Mouse (Mus musculus): ENCODE results near the gene Tmem117. TPM values are rescaled to one million over a fixed set of nuclear protein-coding genes. Genes with fewer than 3 reads are reported as not detected.

Tmem117 gene
- polyA plus RNA-seq, 1 experiment from 2014 or later: 8.0 TPM

DNA sequence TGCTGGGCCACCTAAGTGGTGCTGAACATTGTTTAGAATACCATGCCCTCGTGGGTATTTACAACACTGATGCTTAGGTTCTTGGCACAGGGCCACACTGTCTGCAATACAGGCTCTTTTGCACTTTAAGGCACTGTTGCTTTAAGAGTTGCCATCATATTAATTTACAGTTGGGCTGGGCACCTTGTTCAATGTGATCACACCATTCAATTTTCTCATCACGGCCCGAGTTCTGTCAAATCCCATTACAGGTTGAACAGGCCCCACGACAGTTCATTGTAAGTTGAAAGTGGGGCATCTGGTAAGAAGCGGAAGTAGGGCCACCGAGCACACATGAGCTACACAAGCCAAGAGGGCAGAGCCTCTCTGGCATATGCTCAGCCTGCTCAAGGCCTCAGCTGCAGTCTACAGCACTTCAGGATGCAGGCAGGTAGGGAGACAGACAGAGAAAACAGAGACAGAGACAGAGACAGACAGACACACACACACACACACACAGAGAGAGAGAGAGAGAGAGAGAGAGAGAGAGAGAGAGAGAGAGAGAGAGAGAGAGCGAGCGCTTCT lies 478.3 kb downstream of the Tmem117 start:
- H3K36me3 ChIP-seq: no peaks in the 10 kb centered on the region
- no peak for ATAC-seq (ENCODE audit: insufficient number of reproducible peaks, low FRiP score, low TSS enrichment, low read depth)
- no peaks in the 10 kb centered on the region for H3K9me3 ChIP-seq (replicated peaks)
- no peak overlapping the region for H3K4me2 ChIP-seq (replicated peaks)
- H3K27ac ChIP-seq (replicated peaks): no peak overlapping the region
- no peaks in the 10 kb centered on the region for H3K27me3 ChIP-seq
- no peaks in the 10 kb centered on the region for H3K4me1 ChIP-seq
- 65% methylated on average over 8 of the region's 8 CpGs for WGBS
- H3K9ac ChIP-seq: no peak overlapping the region
- H3K4me3 ChIP-seq (replicated peaks): no peak overlapping the region

DNA sequence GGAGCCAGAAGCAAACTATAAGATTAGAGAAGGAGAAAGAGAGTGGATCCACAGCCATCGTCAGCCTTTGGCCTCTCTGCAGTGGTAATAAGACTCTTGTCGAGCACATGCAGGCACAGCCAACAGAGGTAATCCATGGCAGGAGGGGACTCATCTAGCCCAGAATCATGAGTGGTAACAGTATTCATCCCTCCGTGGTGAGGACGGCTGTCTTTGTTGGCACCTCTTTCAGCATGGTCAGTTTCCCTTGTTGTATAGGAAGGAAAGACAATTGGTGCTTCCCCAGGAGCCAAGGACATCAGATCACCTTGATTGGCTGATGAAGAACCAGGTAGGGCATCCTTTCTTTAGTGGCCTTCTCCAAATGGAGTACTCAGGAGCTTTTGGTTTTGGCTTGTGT lies 479.6 kb downstream of the Tmem117 start:
- Histone ChIP-seq H3K4me3 (replicated peaks) (no peak overlapping the region), H3K9ac (no peak overlapping the region), H3K36me3 (no peaks in the 10 kb centered on the region), H3K4me1 (no peaks in the 10 kb centered on the region), H3K27me3 (no peaks in the 10 kb centered on the region), H3K9me3 (replicated peaks) (no peaks in the 10 kb centered on the region), H3K27ac (replicated peaks) (no peak overlapping the region), H3K4me2 (replicated peaks) (no peak overlapping the region)
- WGBS: 83% methylated on average over 4 of the region's 4 CpGs
- ATAC-seq (ENCODE audit: insufficient number of reproducible peaks, low FRiP score, low TSS enrichment, low read depth): no peak

DNA sequence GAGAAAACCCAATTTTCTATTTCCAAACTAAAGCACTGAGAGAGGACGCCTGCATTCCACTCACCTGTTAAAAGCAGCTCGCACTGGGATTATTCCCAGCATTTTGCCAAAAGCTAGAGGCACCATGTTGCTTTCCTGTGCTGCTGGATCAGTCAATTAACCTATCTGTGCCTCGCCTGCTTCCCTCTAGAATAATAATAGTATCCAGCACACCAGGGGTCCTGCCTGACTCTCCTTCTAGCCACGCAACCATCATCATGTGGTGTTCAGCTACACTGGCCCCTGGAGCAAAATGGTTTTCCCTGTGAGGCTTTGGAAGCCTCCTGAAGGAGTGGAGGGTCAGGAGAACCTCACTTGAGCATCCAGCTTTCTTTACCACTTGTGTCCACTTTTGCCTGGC lies 502.4 kb downstream of the Tmem117 start:
- Histone ChIP-seq H3K4me2 (replicated peaks) (no peak overlapping the region), H3K4me3 (replicated peaks) (no peak overlapping the region), H3K9me3 (replicated peaks) (no peaks in the 10 kb centered on the region), H3K4me1 (no peaks in the 10 kb centered on the region), H3K27me3 (no peaks in the 10 kb centered on the region), H3K36me3 (no peaks in the 10 kb centered on the region), H3K9ac (no peak overlapping the region), H3K27ac (replicated peaks) (no peak overlapping the region)
- 67% methylated on average over 4 of the region's 4 CpGs for WGBS
- no peak for ATAC-seq (ENCODE audit: insufficient number of reproducible peaks, low FRiP score, low TSS enrichment, low read depth)

DNA sequence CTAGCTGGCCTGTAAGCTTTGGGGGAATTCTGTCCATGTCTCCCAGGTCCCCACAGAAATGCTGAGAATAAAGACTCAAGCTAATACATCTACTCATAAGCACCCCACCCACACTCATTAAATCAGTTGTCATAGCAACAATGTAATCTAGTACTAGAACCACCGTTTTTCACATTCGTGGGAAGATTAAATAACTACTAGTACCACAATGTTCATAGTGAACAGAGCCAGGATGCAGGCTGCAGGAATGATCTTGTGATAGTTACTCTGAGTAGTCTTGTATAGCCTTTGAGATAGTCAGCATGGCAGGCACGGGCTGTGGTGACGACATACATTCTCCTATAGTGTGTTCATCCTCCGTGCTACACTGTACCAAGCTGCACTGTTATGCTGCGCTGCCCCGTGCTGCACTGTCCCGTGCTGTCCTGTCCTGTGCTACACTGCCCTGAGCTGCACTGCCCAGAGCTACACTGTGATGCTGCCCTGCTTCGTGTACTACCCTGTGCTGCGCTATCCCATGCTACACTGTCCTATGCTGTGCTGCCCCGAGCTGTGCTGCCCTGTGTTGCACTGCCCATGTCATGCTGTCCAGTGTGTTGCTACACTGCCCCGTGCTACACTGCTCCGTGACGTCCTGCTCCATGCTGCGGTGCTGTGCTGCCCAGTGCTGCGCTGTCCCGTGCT lies 507.0 kb downstream of the Tmem117 start:
- H3K4me3 ChIP-seq (replicated peaks): no peak overlapping the region
- no peaks in the 10 kb centered on the region for H3K36me3 ChIP-seq
- no peaks in the 10 kb centered on the region for H3K4me1 ChIP-seq
- H3K27ac ChIP-seq (replicated peaks): no peak overlapping the region
- H3K9ac ChIP-seq: no peak overlapping the region
- no peaks in the 10 kb centered on the region for H3K27me3 ChIP-seq
- 89% methylated on average over 17 of the region's 17 CpGs for WGBS
- peak; percentile 43 for ATAC-seq (ENCODE audit: insufficient number of reproducible peaks, low FRiP score, low TSS enrichment, low read depth)
- no peaks in the 10 kb centered on the region for H3K9me3 ChIP-seq (replicated peaks)
- no peak overlapping the region for H3K4me2 ChIP-seq (replicated peaks)

DNA sequence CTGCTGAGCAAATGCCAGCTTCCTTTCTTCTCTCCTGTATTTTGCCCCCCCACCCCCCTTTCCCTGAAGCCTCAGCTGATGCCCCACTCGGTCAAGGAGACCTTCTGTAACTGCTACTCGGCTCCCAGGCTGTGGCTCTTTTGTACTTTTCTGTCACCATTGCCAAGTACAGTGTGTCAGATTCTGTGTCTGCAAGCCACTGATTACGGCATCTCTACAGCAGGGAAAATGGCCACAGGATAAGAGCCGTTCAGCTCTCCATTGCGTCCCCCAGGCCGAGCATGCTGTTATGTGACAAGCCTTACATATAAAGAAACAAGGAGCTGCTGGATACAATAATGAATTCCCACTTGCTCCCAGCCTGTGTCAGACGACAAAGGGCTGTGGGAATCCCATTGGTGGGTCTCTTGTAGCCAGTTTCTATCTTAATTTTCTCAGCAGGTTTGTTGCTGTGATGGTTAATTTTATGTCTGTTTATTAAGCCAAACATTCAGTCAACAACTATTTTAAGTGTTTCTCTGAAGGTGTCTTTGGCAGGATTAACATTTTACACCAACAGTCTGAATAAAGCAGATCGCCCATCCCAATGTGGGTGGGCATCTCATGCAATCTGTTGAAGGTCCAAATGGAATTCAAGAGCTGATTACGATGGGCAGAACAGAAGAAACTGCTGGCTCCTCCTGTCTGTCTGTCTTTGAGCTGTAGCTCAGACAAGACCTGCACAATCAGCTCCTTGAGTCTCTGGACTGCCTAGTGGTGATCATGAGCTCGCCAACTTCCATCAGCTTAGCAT lies 508.2 kb downstream of the Tmem117 start:
- no peak for ATAC-seq (ENCODE audit: insufficient number of reproducible peaks, low FRiP score, low TSS enrichment, low read depth)
- no peaks in the 10 kb centered on the region for H3K27me3 ChIP-seq
- H3K27ac ChIP-seq (replicated peaks): no peak overlapping the region
- H3K4me3 ChIP-seq (replicated peaks): no peak overlapping the region
- H3K9ac ChIP-seq: no peak overlapping the region
- H3K4me1 ChIP-seq: no peaks in the 10 kb centered on the region
- H3K4me2 ChIP-seq (replicated peaks): no peak overlapping the region
- H3K9me3 ChIP-seq (replicated peaks): no peaks in the 10 kb centered on the region
- WGBS: 78% methylated on average over 10 of the region's 10 CpGs
- no peaks in the 10 kb centered on the region for H3K36me3 ChIP-seq

DNA sequence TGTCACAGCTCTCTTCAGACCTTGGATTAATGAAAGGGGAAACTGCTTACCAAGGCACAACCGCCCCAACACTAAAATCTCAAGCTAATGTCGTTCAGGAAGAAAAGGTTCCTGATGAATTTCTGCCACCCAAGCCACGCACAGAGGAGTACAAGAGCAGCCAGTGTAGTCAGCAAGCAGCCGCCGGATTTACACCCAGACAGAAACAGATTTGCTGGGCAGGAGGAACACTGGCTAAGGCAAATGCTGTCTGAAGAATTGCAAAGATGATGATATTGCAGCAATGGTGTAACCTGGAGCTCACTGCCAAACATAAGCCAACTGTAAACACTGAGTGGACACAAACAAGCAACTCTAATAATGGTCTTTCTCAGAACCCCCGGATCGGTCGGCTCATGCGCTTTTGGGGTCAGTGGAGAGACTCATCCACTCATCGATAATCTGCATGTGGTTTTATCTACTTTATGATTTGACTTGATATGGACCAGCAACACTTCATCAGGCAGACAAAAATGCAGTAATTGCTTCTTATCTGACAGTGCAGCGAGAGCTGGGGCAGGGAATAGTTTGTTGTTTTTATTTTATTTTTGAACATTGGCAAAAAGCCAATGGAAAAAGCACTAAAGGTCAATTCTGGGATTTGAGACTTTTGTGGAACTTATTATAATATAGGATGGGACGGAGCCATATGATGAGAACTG lies 509.8 kb downstream of the Tmem117 start:
- Histone ChIP-seq H3K9me3 (replicated peaks) (no peaks in the 10 kb centered on the region), H3K27ac (replicated peaks) (no peak overlapping the region), H3K4me1 (no peaks in the 10 kb centered on the region), H3K27me3 (no peaks in the 10 kb centered on the region), H3K4me2 (replicated peaks) (no peak overlapping the region), H3K36me3 (no peaks in the 10 kb centered on the region), H3K4me3 (replicated peaks) (no peak overlapping the region), H3K9ac (no peak overlapping the region)
- ATAC-seq (ENCODE audit: insufficient number of reproducible peaks, low FRiP score, low TSS enrichment, low read depth): no peak
- WGBS: 76% methylated on average over 12 of the region's 12 CpGs

DNA sequence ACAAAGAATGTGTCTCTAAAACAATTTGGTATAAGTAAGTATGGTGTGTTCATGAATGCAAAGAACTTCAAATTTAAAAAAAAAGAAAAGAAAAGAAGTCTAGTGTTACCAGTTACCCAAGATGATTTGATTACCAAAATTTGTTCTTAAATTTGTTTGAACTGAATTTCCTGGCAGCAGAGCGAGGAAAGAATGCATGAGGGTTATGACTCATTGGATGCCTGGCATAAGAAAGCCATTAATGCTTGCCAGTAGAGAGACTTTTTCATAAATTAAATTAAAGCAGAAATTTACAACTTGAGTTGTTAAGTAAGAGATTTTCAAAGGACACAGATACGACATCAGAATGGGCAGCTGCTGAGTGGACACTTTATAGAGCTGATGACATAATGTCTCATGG lies 515.1 kb downstream of the Tmem117 start:
- no peak overlapping the region for H3K4me2 ChIP-seq (replicated peaks)
- no peaks in the 10 kb centered on the region for H3K4me1 ChIP-seq
- 30% methylated on average over 2 of the region's 2 CpGs for WGBS
- no peaks in the 10 kb centered on the region for H3K9me3 ChIP-seq (replicated peaks)
- no peak overlapping the region for H3K4me3 ChIP-seq (replicated peaks)
- no peak overlapping the region for H3K9ac ChIP-seq
- ATAC-seq (ENCODE audit: insufficient number of reproducible peaks, low FRiP score, low TSS enrichment, low read depth): no peak
- H3K36me3 ChIP-seq: no peaks in the 10 kb centered on the region
- H3K27me3 ChIP-seq: no peaks in the 10 kb centered on the region
- H3K27ac ChIP-seq (replicated peaks): no peak overlapping the region

DNA sequence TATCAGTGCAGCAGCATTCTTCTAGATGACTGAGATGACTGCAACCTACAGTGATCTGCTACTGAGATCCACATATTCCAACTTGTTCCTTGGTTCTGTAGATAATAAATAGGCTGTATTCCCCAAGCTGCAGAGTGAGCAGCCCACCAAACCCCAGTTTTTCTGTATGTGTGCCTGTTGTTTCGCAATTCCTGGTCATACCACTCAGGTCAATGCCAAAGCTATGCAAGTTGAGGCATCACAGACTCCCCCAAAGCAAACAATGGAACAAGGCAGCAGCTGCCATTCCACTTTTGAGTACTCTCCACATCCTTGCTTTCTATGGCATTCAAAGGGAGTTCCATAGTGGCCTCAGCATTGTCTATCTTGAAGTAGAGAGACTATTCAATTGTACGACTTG lies 516.1 kb downstream of the Tmem117 start:
- H3K4me1 ChIP-seq: no peaks in the 10 kb centered on the region
- H3K9me3 ChIP-seq (replicated peaks): no peaks in the 10 kb centered on the region
- H3K36me3 ChIP-seq: no peaks in the 10 kb centered on the region
- no peak overlapping the region for H3K4me3 ChIP-seq (replicated peaks)
- no peak overlapping the region for H3K27ac ChIP-seq (replicated peaks)
- ATAC-seq (ENCODE audit: insufficient number of reproducible peaks, low FRiP score, low TSS enrichment, low read depth): no peak
- 87% methylated on average over 2 of the region's 2 CpGs for WGBS
- H3K4me2 ChIP-seq (replicated peaks): no peak overlapping the region
- no peaks in the 10 kb centered on the region for H3K27me3 ChIP-seq
- no peak overlapping the region for H3K9ac ChIP-seq

Other genes with a start within 250 kb of the Tmem117 start
- 8.7 and 9.3 TPM in 2 replicates for gene Adamts20, start 163.8 kb upstream of the Tmem117 start, polyA plus RNA-seq (2015; fragmentation: Nextera tagmentation; extraction: Ambion mirVana)
- 8.7 and 8.9 TPM in 2 replicates for gene Pus7l, start 85.7 kb upstream of the Tmem117 start, polyA plus RNA-seq (2015; fragmentation: Nextera tagmentation; extraction: Ambion mirVana)
- 8.4 and 11.3 TPM in 2 replicates for gene Irak4, start 85.6 kb upstream of the Tmem117 start, polyA plus RNA-seq (2015; fragmentation: Nextera tagmentation; extraction: Ambion mirVana)
- gene Twf1, start 39.3 kb upstream of the Tmem117 start, polyA plus RNA-seq (2015; fragmentation: Nextera tagmentation; extraction: Ambion mirVana): 82.1 and 85.5 TPM in 2 replicates